Mouse (Mus musculus): ENCODE results near the gene Scaf4.

DNA sequence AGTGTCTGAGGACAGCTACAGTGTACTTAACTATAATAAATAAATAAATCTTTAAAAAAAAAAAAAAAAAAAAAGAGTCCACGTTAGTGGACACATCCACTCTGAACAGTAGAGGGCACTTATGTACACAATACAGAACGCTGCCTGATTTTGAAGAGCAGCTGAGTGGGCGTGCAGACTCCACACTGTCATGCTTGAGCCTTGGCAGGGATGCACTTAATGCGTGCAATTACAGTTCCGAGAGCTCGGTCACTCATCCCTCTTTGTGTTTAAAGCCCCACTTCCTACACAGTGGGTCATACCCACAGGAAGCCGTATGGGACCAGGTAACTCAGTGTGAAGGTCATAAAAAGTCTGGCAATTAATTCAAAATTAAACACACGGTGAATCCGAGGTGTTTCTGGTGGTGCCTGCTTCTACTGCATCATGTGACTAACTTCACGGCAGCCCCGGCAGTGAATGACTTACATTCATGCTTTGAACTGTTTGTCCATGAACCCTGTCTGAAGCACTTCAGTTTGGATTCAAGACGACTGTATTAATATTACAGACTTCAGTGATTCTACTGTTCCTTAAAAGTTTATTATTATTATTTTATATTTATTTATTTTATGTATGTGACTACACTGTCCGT is 28.3 kb upstream of the Scaf4 start:
- no peak for TF ChIP-seq POLR2A (IDR thresholded peaks at IDR 0.05; ENCODE audit: insufficient read length, low read depth)
- TF ChIP-seq TCF3 (IDR thresholded peaks at IDR 0.05; ENCODE audit: insufficient read length, low read depth): no peak
- TF ChIP-seq POLR2AphosphoS2 (IDR thresholded peaks at IDR 0.05; ENCODE audit: insufficient read length, low read depth): no peak

Measured in myocyte (in vitro differentiated cells).